Mouse (Mus musculus): ENCODE results near the gene Naa20.

GRCm38 (mm10) chr2:145958097-145958496 lies 56.2 kb downstream of the Naa20 start:
- TF ChIP-seq CTCF (IDR thresholded peaks at IDR 0.05; ENCODE audit: control insufficient read depth, insufficient read depth, insufficient replicate concordance, low read depth, low read length): no peak
- TF ChIP-seq POLR2A (IDR thresholded peaks at IDR 0.05; ENCODE audit: control insufficient read depth, low read depth, low read length): no peak
